Mouse (Mus musculus): ENCODE results near the gene Lrrn4. TPM values are rescaled to one million over a fixed set of nuclear protein-coding genes. Genes with fewer than 3 reads are reported as not detected.

The Lrrn4 gene
- 0.74 and 4.0 TPM in 2 replicates for polyA plus RNA-seq (2012; rRNA removed)

GRCm38 (mm10) chr2:132880844-132881645 lies at the start of gene Lrrn4:
Gene Lrrn4 (minus strand): TSS chr2:132880891.
- WGBS = 60% methylated on average over 12 of the region's 12 CpGs
- no peak for TF ChIP-seq CTCF (IDR thresholded peaks at IDR 0.05; ENCODE audit: extremely low read depth, insufficient read length, insufficient replicate concordance, low read depth, low read length)
- TF ChIP-seq POLR2A (IDR thresholded peaks at IDR 0.05; ENCODE audit: low read depth, low read length) = no peak
- Histone ChIP-seq H3K4me3 (ENCODE audit: low read depth, low read length) (peak within 1 kb of the TSS; percentile 56), H3K36me3 (ENCODE audit: control insufficient read depth, insufficient read depth, low read length) (no peaks in the 10 kb centered on the region), H3K4me1 (ENCODE audit: control insufficient read depth, insufficient read depth, insufficient read length, low read length) (peaks cover 6% of the 10 kb centered on the region), H3K27ac (ENCODE audit: insufficient read depth, low read depth, low read length) (no peak within 1 kb of the TSS), H3K27me3 (ENCODE audit: control insufficient read depth, insufficient read depth, low read length) (peaks cover 17% of the 10 kb centered on the region)

GRCm38 (mm10) chr2:132928999-132929398 lies 48.3 kb upstream of the Lrrn4 start:
- Histone ChIP-seq H3K4me1 (ENCODE audit: control insufficient read depth, insufficient read depth, insufficient read length, low read length) (peaks cover 13% of the 10 kb centered on the region; the same call in 1 of the 2 replicates), H3K36me3 (ENCODE audit: control insufficient read depth, insufficient read depth, low read length) (peaks cover 22% of the 10 kb centered on the region), H3K27me3 (ENCODE audit: control insufficient read depth, insufficient read depth, low read length) (no peaks in the 10 kb centered on the region), H3K27ac (ENCODE audit: insufficient read depth, low read depth, low read length) (no peak overlapping the region), H3K4me3 (ENCODE audit: low read depth, low read length) (no peak overlapping the region)
- TF ChIP-seq POLR2A (IDR thresholded peaks at IDR 0.05; ENCODE audit: low read depth, low read length) (no peak), CTCF (IDR thresholded peaks at IDR 0.05; ENCODE audit: extremely low read depth, insufficient read length, insufficient replicate concordance, low read depth, low read length) (no peak)
- WGBS = 44% methylated on average over 2 of the region's 2 CpGs

- Histone ChIP-seq H3K4me1 (ENCODE audit: control insufficient read depth, insufficient read depth, insufficient read length, low read length) (peaks cover 15% of the 10 kb centered on the region; the same call in 1 of the 2 replicates), H3K36me3 (ENCODE audit: control insufficient read depth, insufficient read depth, low read length) (peaks cover 17% of the 10 kb centered on the region), H3K27ac (ENCODE audit: insufficient read depth, low read depth, low read length) (no peak overlapping the region), H3K27me3 (ENCODE audit: control insufficient read depth, insufficient read depth, low read length) (no peaks in the 10 kb centered on the region), H3K4me3 (ENCODE audit: low read depth, low read length) (no peak overlapping the region)
- WGBS = 32% methylated on average over 2 of the region's 2 CpGs
- no peak for TF ChIP-seq POLR2A (IDR thresholded peaks at IDR 0.05; ENCODE audit: low read depth, low read length)
- no peak for TF ChIP-seq CTCF (IDR thresholded peaks at IDR 0.05; ENCODE audit: extremely low read depth, insufficient read length, insufficient replicate concordance, low read depth, low read length)
These were observed 47.2 kb upstream of the Lrrn4 start for GRCm38 (mm10) chr2:132927871-132928270.

- H3K27ac ChIP-seq (ENCODE audit: insufficient read depth, low read depth, low read length) = no peak overlapping the region
- no peak for TF ChIP-seq POLR2A (IDR thresholded peaks at IDR 0.05; ENCODE audit: low read depth, low read length)
- WGBS = 74% methylated on average over 2 of the region's 2 CpGs
- H3K27me3 ChIP-seq (ENCODE audit: control insufficient read depth, insufficient read depth, low read length) = no peaks in the 10 kb centered on the region
- peaks cover 15% of the 10 kb centered on the region; the same call in 1 of the 2 replicates for H3K4me1 ChIP-seq (ENCODE audit: control insufficient read depth, insufficient read depth, insufficient read length, low read length)
- H3K4me3 ChIP-seq (ENCODE audit: low read depth, low read length) = no peak overlapping the region
- H3K36me3 ChIP-seq (ENCODE audit: control insufficient read depth, insufficient read depth, low read length) = peaks cover 12% of the 10 kb centered on the region
These were observed 46.6 kb upstream of the Lrrn4 start for GRCm38 (mm10) chr2:132927298-132927697.

- Histone ChIP-seq H3K4me1 (ENCODE audit: control insufficient read depth, insufficient read depth, insufficient read length, low read length) (peaks cover 9% of the 10 kb centered on the region; the same call in 1 of the 2 replicates), H3K4me3 (ENCODE audit: low read depth, low read length) (no peak overlapping the region), H3K27me3 (ENCODE audit: control insufficient read depth, insufficient read depth, low read length) (no peaks in the 10 kb centered on the region), H3K36me3 (ENCODE audit: control insufficient read depth, insufficient read depth, low read length) (peaks cover 10% of the 10 kb centered on the region), H3K27ac (ENCODE audit: insufficient read depth, low read depth, low read length) (peak overlapping the region; percentile 99)
- no peak for TF ChIP-seq POLR2A (IDR thresholded peaks at IDR 0.05; ENCODE audit: low read depth, low read length)
- TF ChIP-seq CTCF (IDR thresholded peaks at IDR 0.05; ENCODE audit: extremely low read depth, insufficient read length, insufficient replicate concordance, low read depth, low read length) = no peak
- 20% methylated on average over 8 of the region's 8 CpGs for WGBS
These were observed 42.8 kb upstream of the Lrrn4 start for GRCm38 (mm10) chr2:132923290-132924085.

- Histone ChIP-seq H3K4me3 (ENCODE audit: low read depth, low read length) (no peak overlapping the region), H3K4me1 (ENCODE audit: control insufficient read depth, insufficient read depth, insufficient read length, low read length) (peaks cover 5% of the 10 kb centered on the region; the same call in 1 of the 2 replicates), H3K27me3 (ENCODE audit: control insufficient read depth, insufficient read depth, low read length) (no peaks in the 10 kb centered on the region), H3K36me3 (ENCODE audit: control insufficient read depth, insufficient read depth, low read length) (peaks cover 17% of the 10 kb centered on the region), H3K27ac (ENCODE audit: insufficient read depth, low read depth, low read length) (peak overlapping the region; percentile 99)
- 27% methylated on average over 9 of the region's 9 CpGs for WGBS
- TF ChIP-seq POLR2A (IDR thresholded peaks at IDR 0.05; ENCODE audit: low read depth, low read length) = no peak
- TF ChIP-seq CTCF (IDR thresholded peaks at IDR 0.05; ENCODE audit: extremely low read depth, insufficient read length, insufficient replicate concordance, low read depth, low read length) = no peak
These were observed 41.6 kb upstream of the Lrrn4 start for GRCm38 (mm10) chr2:132922076-132922873.
